Comparison of ENCODE assay signal across 24 mouse cellular contexts in the genomic region with DNA sequence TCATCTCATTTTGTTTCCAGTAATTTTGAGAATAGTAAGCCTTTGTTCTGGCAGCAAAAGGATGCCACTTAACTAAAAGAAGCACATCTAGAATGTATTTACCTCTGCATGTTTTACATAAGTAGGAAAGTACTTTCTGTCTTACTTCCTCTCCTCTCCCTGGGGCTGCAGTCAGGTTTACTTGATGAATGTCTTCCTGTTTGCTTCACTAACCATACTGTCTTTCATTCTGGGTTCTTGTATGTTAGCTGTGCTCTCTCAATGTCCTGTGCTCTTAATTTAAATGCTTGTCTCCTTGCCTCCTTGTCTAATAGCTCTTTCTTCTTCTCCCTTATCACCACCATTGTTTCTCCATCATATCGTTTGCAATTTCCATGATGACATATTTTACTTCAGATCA.
A peak's percentile ranks its signal among the peaks of the same experiment; 100 is the strongest.
DNase-seq lines count a peak whose midpoint lies in the region; ATAC-seq and TF ChIP-seq lines count a peak whose summit lies in the region.
"Had no signal": no experiment of that assay in that cellular context is flagged by ENCODE, and none has a peak within 500 bp of the region (broad histone marks: within the 10 kb centered on the region; RNA-seq: fewer than 3 reads in every experiment).

No protein-coding gene starts in this region.

- WGBS in kidney, embryonic 16.5 days, result 45% methylated on average over 1 of the region's 1 CpGs

- no peaks in the 10 kb centered on the region for H3K9me3 ChIP-seq in kidney, embryonic 16.5 days (ENCODE audit: low read length)
- H3K9me3 ChIP-seq: embryonic facial prominence, embryonic 15.5 days; forebrain, embryonic 10.5 days; heart, embryonic 13.5 days; hindbrain, embryonic 13.5 days had no signal

- no peaks in the 10 kb centered on the region for H3K27me3 ChIP-seq in kidney, embryonic 16.5 days (ENCODE audit: insufficient read depth, low read length)
- H3K27me3 ChIP-seq: CH12.LX; embryonic facial prominence, embryonic 15.5 days; heart, embryonic 13.5 days; hindbrain, embryonic 13.5 days; Patski had no signal

- DNase-seq in embryo, embryonic 10.5 days (ENCODE audit: low spot score), result peak; percentile 3
- DNase-seq in embryo, embryonic 11 days, result no peak
- no peak for DNase-seq in kidney, adult 9 months
- DNase-seq in brain, embryonic 14.5 days (ENCODE audit: low read depth), result peak; percentile 24
- peak; percentile 6 for DNase-seq in mesoderm, embryonic 11.5 days (ENCODE audit: low read depth, low spot score)
- DNase-seq in cerebellum, postnatal 4 days (ENCODE audit: low spot score in 2 of 2), result no peak
- DNase-seq: adrenal gland, postnatal 25 days; cerebellum, adult 11 months; cerebellum, adult 8-10 months; cerebellum, postnatal 14 days; gastrocnemius, postnatal 36 days; heart, adult 11 months; heart, postnatal 36 days had no signal

- no peak overlapping the region for H3K9ac ChIP-seq in kidney, embryonic 16.5 days (replicated peaks; ENCODE audit: low read length)
- H3K9ac ChIP-seq: embryonic facial prominence, embryonic 15.5 days; heart, embryonic 13.5 days; hindbrain, embryonic 13.5 days had no signal

- H3K27ac ChIP-seq in kidney, embryonic 16.5 days (ENCODE audit: low read length), result no peak overlapping the region
- H3K27ac ChIP-seq: embryonic facial prominence, embryonic 15.5 days; forebrain, embryonic 10.5 days; heart, embryonic 13.5 days; hindbrain, embryonic 13.5 days had no signal

- H3K36me3 ChIP-seq in kidney, embryonic 16.5 days (ENCODE audit: insufficient read depth, low read length), result no peaks in the 10 kb centered on the region
- H3K36me3 ChIP-seq: embryonic facial prominence, embryonic 15.5 days; forebrain, embryonic 10.5 days; heart, embryonic 13.5 days; hindbrain, embryonic 13.5 days had no signal

- peak; percentile 35; the same call in 1 of the 2 replicates for ATAC-seq in kidney, embryonic 16.5 days (ENCODE audit: low FRiP score, low TSS enrichment)
- ATAC-seq: activated CD4-positive, CD25-positive, alpha-beta regulatory T cell, adult 4 months; forebrain, embryonic 14.5 days; intestine, embryonic 16.5 days; Patski had no signal

- no peak overlapping the region for H3K4me3 ChIP-seq in kidney, embryonic 16.5 days (ENCODE audit: low read length)
- H3K4me3 ChIP-seq: embryonic facial prominence, embryonic 15.5 days; erythroblast, embryonic 14.5 days; forebrain, embryonic 10.5 days; heart, embryonic 13.5 days; hindbrain, embryonic 13.5 days had no signal

- no peak for TF ChIP-seq POLR2A in brain, embryonic 14.5 days (IDR thresholded peaks at IDR 0.05; ENCODE audit: borderline replicate concordance, extremely low read depth, insufficient read depth, insufficient read length, poor library complexity, severe bottlenecking)

- TF ChIP-seq CTCF in brain, embryonic 14.5 days (IDR thresholded peaks at IDR 0.05; ENCODE audit: borderline replicate concordance, extremely low read depth, insufficient read depth, insufficient read length), result no peak

- 0 out of 2 replicates have a peak, but pooled peaks cover 2% of the 10 kb centered on the region for H3K4me1 ChIP-seq in kidney, embryonic 16.5 days (ENCODE audit: insufficient read depth, low read length)
- H3K4me1 ChIP-seq: embryonic facial prominence, embryonic 15.5 days; forebrain, embryonic 10.5 days; heart, embryonic 13.5 days had no signal

- H3K4me2 ChIP-seq in kidney, embryonic 16.5 days (replicated peaks; ENCODE audit: low read depth, low read length), result no peak overlapping the region
- H3K4me2 ChIP-seq: embryonic facial prominence, embryonic 15.5 days; heart, embryonic 13.5 days; hindbrain, embryonic 13.5 days had no signal

Comparison
In these comparisons a context has a peak if more than half of its experiments do, and no peak if none do; other contexts are left out.
1. DNase-seq: peak in embryo, embryonic 10.5 days (single experiment), brain, embryonic 14.5 days (single experiment) and mesoderm, embryonic 11.5 days (single experiment); none in embryo, embryonic 11 days (single experiment), kidney, adult 9 months (single experiment) and cerebellum, postnatal 4 days (0 of 2).